Mouse (Mus musculus): ENCODE results near the gene Thumpd3. TPM values are rescaled to one million over a fixed set of nuclear protein-coding genes. Genes with fewer than 3 reads are reported as not detected.

Thumpd3 gene
- total RNA-seq, 2 experiments from 2014 or later = 30.0 to 30.3 TPM

GRCm38 (mm10) chr6:113077569-113078030 lies 31.6 kb downstream of the Thumpd3 start:
- no peak for DNase-seq (ENCODE audit: low spot score in 2 of 2)

DNA sequence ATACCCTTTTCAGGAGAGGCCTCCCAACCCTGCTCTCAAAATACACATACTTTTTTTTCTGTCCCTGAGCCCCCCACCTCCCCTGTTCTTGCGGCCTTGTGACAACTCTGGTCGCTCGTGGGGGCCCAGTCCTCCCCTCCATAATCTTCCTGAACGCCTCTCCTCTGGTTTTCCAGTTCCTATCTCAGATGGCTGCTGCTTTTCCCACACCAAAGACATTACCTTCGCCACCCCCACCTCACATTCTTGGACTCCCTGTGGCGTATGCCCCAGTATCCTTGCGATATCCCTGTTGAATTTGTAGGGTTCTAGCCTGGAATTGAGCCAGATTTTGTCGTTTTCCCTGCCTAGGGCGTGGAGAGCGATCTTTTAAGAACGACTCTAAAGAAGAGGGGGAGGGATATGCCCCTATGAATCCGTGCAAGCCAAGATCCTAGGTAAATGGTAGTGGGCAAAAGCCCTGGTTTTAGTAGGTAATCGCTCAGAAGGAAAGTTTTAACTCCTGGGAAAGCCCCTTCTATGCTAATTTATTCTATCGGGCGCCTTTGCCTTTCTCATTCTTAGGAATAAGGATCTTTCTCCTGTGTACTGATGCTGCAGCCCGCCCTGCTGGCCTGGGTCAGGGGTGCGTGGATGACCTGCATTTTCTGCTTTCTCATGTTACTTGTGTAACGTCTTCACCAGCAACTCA lies 32.2 kb downstream of the Thumpd3 start:
- DNase-seq (ENCODE audit: low spot score in 2 of 2) = peak in 1 of 2 experiments; percentile 26

- peak in 1 of 2 experiments; percentile 30 for DNase-seq (ENCODE audit: low spot score in 2 of 2)
These were observed 33.5 kb downstream of the Thumpd3 start for GRCm38 (mm10) chr6:113079492-113079891.

DNA sequence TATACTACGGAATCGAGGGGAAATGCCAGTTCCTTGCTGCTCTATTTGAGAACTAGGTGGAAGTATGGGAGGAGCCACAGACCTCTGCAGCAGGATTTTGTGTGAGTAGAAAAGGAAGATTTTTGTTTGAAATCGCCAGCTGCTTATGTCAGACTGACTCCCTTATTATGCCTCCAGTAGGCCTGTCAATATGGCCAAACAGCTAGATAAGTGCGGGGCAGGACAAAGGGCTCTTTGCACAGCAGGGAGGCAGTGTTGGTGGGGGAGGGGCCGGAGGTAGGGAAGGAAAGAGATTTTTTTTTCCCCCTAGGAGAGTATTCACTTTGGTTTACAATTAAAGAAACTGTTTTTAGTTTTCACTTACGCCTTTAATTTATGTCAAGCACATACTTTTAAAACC lies 36.2 kb downstream of the Thumpd3 start:
- DNase-seq (ENCODE audit: low spot score in 2 of 2) = peak in 1 of 2 experiments; percentile 22

DNA sequence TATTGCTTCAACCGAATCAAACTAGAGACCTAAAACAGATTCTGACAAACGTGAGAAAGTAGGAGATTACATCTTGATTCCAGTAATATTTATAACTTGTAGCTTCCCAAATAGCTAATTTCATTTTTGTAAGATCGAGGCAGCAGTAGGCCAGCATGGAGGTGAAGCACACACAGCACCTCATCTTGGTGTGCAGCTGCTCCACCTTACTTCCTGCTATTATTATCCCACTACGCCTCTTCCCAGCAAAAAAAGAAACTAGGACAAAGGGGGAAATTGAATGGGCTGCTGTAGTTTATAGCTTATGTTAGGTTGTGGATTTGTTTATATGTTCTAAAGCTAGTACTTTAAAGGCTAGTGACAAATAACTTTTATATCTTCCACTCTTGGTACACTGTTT lies 38.6 kb downstream of the Thumpd3 start:
- DNase-seq (ENCODE audit: low spot score in 2 of 2) = no peak

- DNase-seq (ENCODE audit: low spot score in 2 of 2) = no peak
These were observed 47.2 kb downstream of the Thumpd3 start for GRCm38 (mm10) chr6:113093206-113093605.

GRCm38 (mm10) chr6:113095547-113095946 lies 49.5 kb downstream of the Thumpd3 start:
- DNase-seq (ENCODE audit: low spot score in 2 of 2) = no peak

DNA sequence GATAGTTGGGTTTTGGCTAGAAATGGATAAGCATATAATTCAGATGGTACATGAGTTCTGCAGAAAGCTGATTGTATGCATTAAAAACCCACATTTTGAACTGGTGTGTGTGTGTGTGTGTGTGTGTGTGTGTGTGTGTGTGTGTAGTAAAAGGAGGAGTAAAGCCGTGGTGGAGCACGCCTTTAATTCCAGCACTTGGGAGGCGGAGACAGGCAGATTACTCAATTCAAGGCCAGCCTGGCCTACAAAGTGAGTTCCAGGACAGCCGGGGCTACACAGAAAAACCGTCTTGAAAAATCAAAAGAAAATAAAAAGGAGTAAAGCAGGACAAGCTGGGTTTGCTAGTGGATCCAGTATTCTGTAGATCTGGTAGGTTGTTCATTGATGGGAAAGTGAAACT lies 51.6 kb downstream of the Thumpd3 start:
- no peak for DNase-seq (ENCODE audit: low spot score in 2 of 2)

GRCm38 (mm10) chr6:113099640-113100289 lies 53.7 kb downstream of the Thumpd3 start:
- peak; percentile 89 to 98 for DNase-seq (ENCODE audit: low spot score in 2 of 2)

GRCm38 (mm10) chr6:113102541-113102940 lies 56.5 kb downstream of the Thumpd3 start:
- DNase-seq (ENCODE audit: low spot score in 2 of 2) = no peak

- peak in 1 of 2 experiments; percentile 29 for DNase-seq (ENCODE audit: low spot score in 2 of 2)
These were observed 57.7 kb downstream of the Thumpd3 start for GRCm38 (mm10) chr6:113103765-113104164.

- DNase-seq (ENCODE audit: low spot score in 2 of 2) = no peak
These were observed 63.4 kb downstream of the Thumpd3 start for GRCm38 (mm10) chr6:113109378-113109777.

GRCm38 (mm10) chr6:113109956-113110355 lies 63.9 kb downstream of the Thumpd3 start:
- DNase-seq (ENCODE audit: low spot score in 2 of 2) = no peak

Other genes starting within 250 kb of the Thumpd3 start
- gene Srgap3, start 99.0 kb upstream of the Thumpd3 start, total RNA-seq (2021) = 100 to 1,000 TPM; 276 to 280 TPM
- 10 to 100 TPM; 92.8 to 95.7 TPM for gene Setd5, start 31.1 kb downstream of the Thumpd3 start, total RNA-seq (2021)
- gene Lhfpl4, start 149.2 kb downstream of the Thumpd3 start, total RNA-seq (2021) = 10 to 100 TPM; 74.2 to 76.4 TPM
- 10 to 100 TPM; 12.6 to 13.3 TPM for gene Mtmr14, start 191.6 kb downstream of the Thumpd3 start, total RNA-seq (2021)
- gene Cpne9, start 236.1 kb downstream of the Thumpd3 start, total RNA-seq (2021) = 10 to 100 TPM; 15.9 to 18.5 TPM

All from layer of hippocampus, adult 18-20 months (tissue).